In genomic region chr6:124828868-124829798, GRCm38 (mm10) we compare ENCODE assay signal across 8 mouse cellular contexts. TPM values are rescaled to one million over a fixed set of nuclear protein-coding genes. Genes with fewer than 3 reads are reported as not detected.
DNase-seq lines count a peak whose midpoint lies in the region; ATAC-seq lines count a peak whose summit lies in the region.

Gene Usp5, minus strand, starts transcription at chr6:124829484.
Gene Cdca3, plus strand, starts transcription at chr6:124829547.

- H3K27ac ChIP-seq in lung, embryonic 16.5 days (ENCODE audit: low read length), result peak within 1 kb of the TSS; percentile 92

- peak within 1 kb of the TSS; percentile 85 for H3K9ac ChIP-seq in lung, embryonic 16.5 days (ENCODE audit: low read length)

- peaks cover 14% of the 10 kb centered on the region for H3K4me1 ChIP-seq in lung, embryonic 16.5 days (replicated peaks; ENCODE audit: control insufficient read depth, insufficient read depth, low read length)

- under 1% methylated on average over 55 of the region's 55 CpGs for WGBS in lung, embryonic 16.5 days

- H3K4me3 ChIP-seq in lung, embryonic 16.5 days (ENCODE audit: low read length), result peak within 1 kb of the TSS; percentile 76

- H3K4me2 ChIP-seq in lung, embryonic 16.5 days (ENCODE audit: low read depth, low read length), result peak within 1 kb of the TSS; percentile 83

- H3K36me3 ChIP-seq in lung, embryonic 16.5 days (ENCODE audit: control insufficient read depth, insufficient read depth, low read length), result peaks cover 18% of the 10 kb centered on the region

- H3K27me3 ChIP-seq in lung, embryonic 16.5 days (ENCODE audit: control insufficient read depth, insufficient read depth, low read depth, low read length), result no peaks in the 10 kb centered on the region

- peak; percentile 99 for DNase-seq in MEL-GATA-1-ER (ENCODE audit: extremely low read depth, low read depth)
- DNase-seq in cerebellum, adult 8-10 months, result peak; percentile 98
- peak; percentile 99 for DNase-seq in forelimb bud, embryonic 11.5 days (ENCODE audit: low read depth, low spot score)
- peak; percentile 98 for DNase-seq in layer of hippocampus, adult 9-10 months (ENCODE audit: low spot score)
- DNase-seq in ovary, postnatal 10 days (ENCODE audit: low spot score), result peak; percentile 87
- peak; percentile 96 to 99 for DNase-seq in thymus, postnatal 10 days (ENCODE audit: low spot score in 2 of 2)

- ATAC-seq in hematopoietic stem cell, adult 5-6 weeks (replicated peaks in 1 of 2; ENCODE audit: insufficient read depth in 1 of 2, low FRiP score in 2 of 2, low TSS enrichment in 1 of 2, low read depth in 1 of 2, poor library complexity in 2 of 2, severe bottlenecking in 2 of 2), result peak; percentile 83
- ATAC-seq in lung, embryonic 16.5 days (ENCODE audit: low read depth), result peak; percentile 95

- no peaks in the 10 kb centered on the region for H3K9me3 ChIP-seq in lung, embryonic 16.5 days (ENCODE audit: control insufficient read depth, low read length)

RNA-seq across cellular contexts. Expression of gene Usp5, which starts in this region (rescaled TPM):
- total RNA-seq in hematopoietic stem cell, adult 5-6 weeks (2017), result 55.3 and 78.1 TPM in 2 replicates
- polyA plus RNA-seq in lung, embryonic 16.5 days (2015; fragmentation: Nextera tagmentation; extraction: Ambion mirVana), result 138 and 139 TPM in 2 replicates

RNA-seq across cellular contexts. Expression of gene Cdca3, which starts in this region (rescaled TPM):
- total RNA-seq in hematopoietic stem cell, adult 5-6 weeks (2017), result 62.0 and 98.2 TPM in 2 replicates
- 175 and 176 TPM in 2 replicates for polyA plus RNA-seq in lung, embryonic 16.5 days (2015; fragmentation: Nextera tagmentation; extraction: Ambion mirVana)

Comparison
In these comparisons a context has a peak if more than half of its experiments do, and no peak if none do; other contexts are left out.
1. Peak in every context shown above with its lines: DNase-seq, ATAC-seq, H3K4me3 ChIP-seq and H3K27ac ChIP-seq.